Mouse (Mus musculus): ENCODE results near the gene Cbx8.

The Cbx8 gene

DNA sequence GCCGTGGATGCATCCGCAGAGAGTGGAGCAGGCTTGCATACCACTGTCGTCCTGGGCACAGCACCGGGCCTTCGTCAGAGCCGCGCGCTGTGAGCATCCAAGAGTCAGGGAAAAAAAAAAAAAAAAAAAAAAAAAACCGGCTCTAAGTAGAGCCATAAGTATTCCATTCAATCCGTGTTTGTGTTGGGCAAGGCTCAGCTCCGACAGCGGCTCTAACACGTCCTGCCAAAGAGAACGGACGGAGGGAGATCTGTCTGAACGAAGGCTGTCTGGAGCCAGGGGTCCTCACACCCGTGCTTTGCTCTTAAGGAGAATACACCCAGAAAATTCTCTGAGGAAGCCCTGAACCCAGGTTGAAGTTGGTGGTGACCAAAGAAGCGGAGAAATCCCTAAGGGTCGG, 6.1 kb downstream of the Cbx8 start:
- no peak for DNase-seq (ENCODE audit: extremely low spot score)

- peak; percentile 84 for DNase-seq (ENCODE audit: extremely low spot score)
Observed at GRCm38 (mm10) chr11:119033874-119034558, 6.8 kb downstream of the Cbx8 start.

- DNase-seq (ENCODE audit: extremely low spot score), result no peak
Observed at GRCm38 (mm10) chr11:119026203-119026602, 14.6 kb downstream of the Cbx8 start.

- no peak for DNase-seq (ENCODE audit: extremely low spot score)
Observed at GRCm38 (mm10) chr11:119024260-119024659, 16.5 kb downstream of the Cbx8 start.

- DNase-seq (ENCODE audit: extremely low spot score), result peak; percentile 82
Observed at GRCm38 (mm10) chr11:119023616-119023980, 17.2 kb downstream of the Cbx8 start.

GRCm38 (mm10) chr11:119022895-119023615, 17.7 kb downstream of the Cbx8 start, which contains the start of gene Cbx2:
Cbx2 (plus strand) TSS chr11:119022962.
- DNase-seq (ENCODE audit: extremely low spot score), result peak; percentile 91

- peak; percentile 50 for DNase-seq (ENCODE audit: extremely low spot score)
Observed at GRCm38 (mm10) chr11:119022068-119022894, 18.5 kb downstream of the Cbx8 start.

GRCm38 (mm10) chr11:119021180-119021579, 19.6 kb downstream of the Cbx8 start:
- DNase-seq (ENCODE audit: extremely low spot score), result no peak

- DNase-seq (ENCODE audit: extremely low spot score), result peak; percentile 31
Observed at GRCm38 (mm10) chr11:119017506-119017905, 23.3 kb downstream of the Cbx8 start.

DNA sequence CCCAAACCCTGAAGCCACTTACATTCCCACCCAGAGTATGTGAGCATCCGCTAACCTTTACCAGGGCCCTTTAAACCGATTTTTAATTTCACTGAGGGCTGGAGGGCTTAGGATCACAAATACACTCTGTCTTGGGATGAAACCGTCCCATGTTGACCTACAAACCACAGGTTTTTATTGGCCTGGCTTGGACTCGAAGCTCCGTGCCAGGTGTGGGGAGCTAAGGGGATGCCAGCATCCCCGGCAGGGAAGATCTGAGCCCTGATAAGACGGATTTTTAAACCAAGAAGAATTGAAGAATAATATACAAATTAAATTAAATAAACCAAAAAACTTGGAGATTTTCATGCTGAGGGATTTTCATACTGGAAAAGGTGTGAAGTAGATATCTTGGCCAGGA, 26.3 kb downstream of the Cbx8 start:
- no peak for DNase-seq (ENCODE audit: extremely low spot score)

GRCm38 (mm10) chr11:119007461-119008456, 33.0 kb downstream of the Cbx8 start:
- DNase-seq (ENCODE audit: extremely low spot score), result peak; percentile 51

GRCm38 (mm10) chr11:119006462-119006861, 34.3 kb downstream of the Cbx8 start:
- no peak for DNase-seq (ENCODE audit: extremely low spot score)

DNA sequence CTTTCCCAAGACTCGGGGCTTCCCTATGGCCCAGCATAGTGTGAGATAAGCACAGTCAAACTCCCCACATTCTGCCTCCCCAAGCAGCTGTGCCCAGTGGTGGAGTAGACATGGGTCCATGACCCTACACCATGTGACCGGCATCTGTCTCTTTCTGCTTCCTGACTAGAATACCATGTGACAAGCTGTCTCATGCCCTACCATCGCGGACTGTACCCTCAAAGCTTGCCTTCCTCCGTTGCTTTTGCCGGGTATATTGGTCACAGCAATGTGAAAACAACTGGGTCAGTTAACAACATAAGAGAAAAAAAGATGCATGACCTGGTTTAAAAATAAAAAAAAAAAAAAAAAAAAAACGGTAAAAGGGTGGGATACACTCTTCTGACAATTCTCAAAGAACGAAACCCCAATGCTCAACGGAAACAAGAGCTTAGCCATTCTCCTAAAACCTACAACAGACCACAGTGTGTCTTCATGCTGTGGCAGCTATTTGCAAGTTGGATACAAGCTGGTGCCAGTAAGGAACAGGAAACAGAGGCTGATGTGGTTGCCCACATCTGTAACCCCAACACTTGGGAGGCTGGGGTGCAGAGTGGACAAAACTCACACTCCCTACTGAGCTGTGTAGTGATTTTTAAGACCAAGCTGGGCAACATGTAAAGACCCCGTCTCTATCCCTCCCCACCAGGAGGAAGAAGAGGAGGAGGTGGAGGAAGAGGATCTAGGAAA, 35.1 kb downstream of the Cbx8 start:
- DNase-seq (ENCODE audit: extremely low spot score), result no peak

DNA sequence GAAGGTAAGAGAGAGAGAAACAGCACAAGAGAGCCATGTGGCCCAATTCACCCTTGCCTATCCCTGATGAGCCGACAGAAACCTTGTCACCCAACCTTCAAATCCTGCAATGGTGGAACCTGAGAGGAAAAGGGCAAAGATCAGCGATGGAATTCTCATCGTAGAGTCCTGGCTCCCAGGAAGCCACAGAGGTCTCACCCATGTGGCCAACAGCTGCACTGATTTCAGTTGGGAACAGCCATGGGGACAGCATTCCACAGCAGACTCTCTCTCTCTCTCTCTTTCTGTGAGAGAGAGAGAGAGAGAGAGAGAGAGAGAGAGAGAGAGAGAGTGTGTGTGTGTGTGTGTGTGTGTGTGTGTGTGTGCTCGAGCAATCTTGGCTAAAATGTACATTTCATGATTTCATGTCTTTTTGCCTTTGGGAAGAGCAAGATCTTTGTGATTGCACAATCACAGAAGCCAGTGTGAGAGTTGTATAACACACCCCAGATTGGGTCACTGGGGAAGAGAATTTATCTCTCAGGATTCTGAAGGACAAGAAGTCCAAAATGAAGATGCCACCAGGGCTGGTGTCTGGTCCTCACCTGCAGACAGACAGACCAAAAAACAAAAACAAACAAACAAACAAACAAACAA, 39.2 kb downstream of the Cbx8 start:
- DNase-seq (ENCODE audit: extremely low spot score), result no peak

GRCm38 (mm10) chr11:119000877-119001276, 39.9 kb downstream of the Cbx8 start:
- DNase-seq (ENCODE audit: extremely low spot score), result no peak

DNA sequence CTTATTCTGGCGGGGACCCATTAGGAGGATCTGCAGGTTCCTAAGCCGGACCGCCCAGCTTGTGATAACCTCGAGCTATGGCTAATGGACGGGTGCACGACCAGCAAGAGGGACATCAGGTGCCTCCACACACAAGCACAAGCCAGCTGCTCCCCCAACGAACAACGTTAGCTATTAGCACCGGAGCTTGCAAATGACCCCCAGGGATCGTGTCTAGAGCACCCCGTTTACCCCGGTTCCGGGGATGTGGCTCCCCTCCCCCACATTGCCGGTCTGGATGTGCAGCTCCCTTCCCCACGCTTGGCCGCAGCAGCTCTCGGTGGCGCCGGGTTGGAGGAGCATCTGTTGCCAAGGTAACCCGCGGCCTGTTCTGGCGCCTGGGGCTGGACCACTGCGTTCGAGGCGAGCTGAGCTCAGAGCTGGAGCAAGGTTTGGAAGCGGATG, 41.4 kb downstream of the Cbx8 start:
- peak; percentile 63 for DNase-seq (ENCODE audit: extremely low spot score)

- peak; percentile 94 for DNase-seq (ENCODE audit: extremely low spot score)
Observed at GRCm38 (mm10) chr11:118998540-118999265, 42.1 kb downstream of the Cbx8 start.

DNA sequence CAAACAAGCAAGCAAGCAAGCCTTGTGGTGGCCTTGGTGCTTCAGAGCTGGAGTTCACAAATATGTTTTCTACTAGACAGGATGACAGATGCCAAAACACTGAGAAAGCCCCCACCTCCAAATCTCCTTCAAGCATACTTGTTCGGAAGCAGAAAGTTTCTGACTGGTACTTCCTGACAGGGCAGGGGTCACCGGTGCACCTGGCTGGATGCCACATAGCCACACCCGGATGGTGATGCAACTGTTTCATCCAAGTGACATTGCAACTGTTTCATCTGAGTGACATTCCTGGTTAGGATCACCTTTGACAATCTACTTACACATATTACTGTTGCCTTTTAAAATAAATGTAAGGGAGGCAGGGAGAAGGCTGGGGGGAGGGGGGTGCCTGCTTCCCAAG, 43.6 kb downstream of the Cbx8 start:
- DNase-seq (ENCODE audit: extremely low spot score), result no peak

- no peak for DNase-seq (ENCODE audit: extremely low spot score)
Observed at GRCm38 (mm10) chr11:118995448-118995847, 45.3 kb downstream of the Cbx8 start.

Measured in embryo, embryonic 9.5 days (tissue).